Mouse (Mus musculus): ENCODE data around the gene Srp54c.

DNA sequence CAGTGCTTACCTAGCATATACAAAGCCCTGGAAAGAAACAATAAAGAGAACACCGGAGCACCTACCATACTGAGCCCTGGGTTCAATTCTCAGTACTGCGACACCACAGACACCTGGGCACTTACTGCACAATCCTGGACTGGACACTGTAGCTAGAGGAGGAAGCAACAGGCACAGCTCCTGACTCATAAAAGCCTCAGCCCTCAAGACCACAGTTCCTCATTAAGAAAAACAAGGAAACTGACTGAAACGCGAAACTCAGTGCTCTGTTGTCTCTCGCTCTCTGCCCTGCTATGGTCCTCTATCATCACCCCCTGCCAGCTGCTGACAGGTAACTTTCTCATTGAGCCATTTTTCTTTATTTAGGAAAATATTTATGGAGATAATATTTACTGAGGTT is 69.4 kb downstream of the Srp54c start, which contains the start of gene 1110008L16Rik:
- no peak for TF ChIP-seq CTCF (IDR thresholded peaks at IDR 0.05)
- no peak for TF ChIP-seq POLR2A (IDR thresholded peaks at IDR 0.05; ENCODE audit: insufficient read depth, low read depth, low read length)

Measured in heart, adult 2 months (tissue).